ENCODE assay signal across 8 mouse cellular contexts in the genomic region with DNA sequence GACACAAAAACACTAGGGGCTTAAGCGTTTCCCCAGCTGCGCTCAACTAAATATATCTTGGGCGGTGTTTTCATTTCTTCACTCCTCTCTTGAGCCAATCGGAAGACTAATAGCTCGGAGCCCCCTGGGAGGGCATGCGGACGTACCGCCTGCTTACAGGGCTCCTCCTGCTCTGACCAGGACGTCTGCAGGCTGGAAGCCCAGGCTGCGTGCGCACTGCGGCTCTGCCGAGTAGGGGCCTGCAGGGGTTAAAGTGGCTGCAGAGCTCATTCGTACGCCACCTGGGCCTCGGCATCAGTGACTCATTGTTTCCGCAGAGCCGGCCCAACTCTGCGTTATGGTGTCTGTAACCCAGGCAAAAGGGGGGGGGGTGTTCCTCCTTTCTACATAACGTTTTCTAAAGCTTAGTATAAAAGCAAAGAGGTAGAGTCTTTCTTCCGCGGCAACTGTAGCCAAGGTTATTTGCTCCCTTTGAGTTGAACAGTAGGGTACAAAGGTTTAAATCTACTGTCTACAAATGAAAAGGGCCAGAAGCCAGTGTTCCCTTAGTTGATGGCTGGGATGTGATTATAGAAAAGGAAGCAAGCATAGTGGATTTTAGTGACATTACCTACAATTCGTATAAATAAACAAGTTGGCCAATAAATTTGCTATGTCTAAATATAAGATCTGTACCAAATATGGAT. TPM values are rescaled to one million over a fixed set of nuclear protein-coding genes. Genes with fewer than 3 reads are reported as not detected.
A peak's percentile ranks its signal among the peaks of the same experiment; 100 is the strongest.
DNase-seq lines count a peak whose midpoint lies in the region; ATAC-seq and TF ChIP-seq lines count a peak whose summit lies in the region.

No protein-coding gene starts in this region.

- H3K4me2 ChIP-seq in embryonic facial prominence, embryonic 15.5 days (replicated peaks): peak overlapping the region; percentile 59
- peak overlapping the region; percentile 56 for H3K4me2 ChIP-seq in kidney, embryonic 14.5 days (replicated peaks; ENCODE audit: low read depth, low read length)

- TF ChIP-seq POLR2A in liver, adult 2 months (IDR thresholded peaks at IDR 0.05; ENCODE audit: extremely low read depth, insufficient read depth, low read length): peak; percentile 70; the same call in 1 of the 2 replicates

- peak overlapping the region; percentile 36 for H3K4me3 ChIP-seq in embryonic facial prominence, embryonic 15.5 days (replicated peaks)
- peak overlapping the region; percentile 30 for H3K4me3 ChIP-seq in kidney, embryonic 14.5 days (ENCODE audit: low read length)
- peak overlapping the region; percentile 39 for H3K4me3 ChIP-seq in liver, adult 2 months (ENCODE audit: insufficient read depth, low read depth, low read length)

- no peak for TF ChIP-seq CTCF in liver, adult 2 months (IDR thresholded peaks at IDR 0.05; ENCODE audit: low read depth, low read length)

- WGBS in embryonic facial prominence, embryonic 15.5 days: 2% methylated on average over 23 of the region's 23 CpGs
- WGBS in kidney, embryonic 14.5 days: 3% methylated on average over 23 of the region's 23 CpGs
- WGBS in liver, adult 2 months: 2% methylated on average over 23 of the region's 23 CpGs

- H3K36me3 ChIP-seq in embryonic facial prominence, embryonic 15.5 days: no peaks in the 10 kb centered on the region
- no peaks in the 10 kb centered on the region for H3K36me3 ChIP-seq in kidney, embryonic 14.5 days (ENCODE audit: control insufficient read depth, insufficient read depth, low read length)
- H3K36me3 ChIP-seq in liver, adult 2 months (ENCODE audit: control insufficient read depth, insufficient read depth, low read length): no peaks in the 10 kb centered on the region

- H3K9me3 ChIP-seq in embryonic facial prominence, embryonic 15.5 days (replicated peaks): no peaks in the 10 kb centered on the region
- no peaks in the 10 kb centered on the region for H3K9me3 ChIP-seq in kidney, embryonic 14.5 days (ENCODE audit: control insufficient read depth, low read length)

- H3K79me2 ChIP-seq in liver, adult 2 months (ENCODE audit: control insufficient read depth, insufficient read depth, low read length): no peaks in the 10 kb centered on the region

- H3K9ac ChIP-seq in embryonic facial prominence, embryonic 15.5 days: 0 out of 2 replicates have a peak overlapping the region, but pooled peaks have one; percentile 6
- H3K9ac ChIP-seq in kidney, embryonic 14.5 days (ENCODE audit: low read depth, low read length): peak overlapping the region; percentile 47
- H3K9ac ChIP-seq in liver, adult 2 months (ENCODE audit: low read depth, low read length): peak overlapping the region; percentile 59

- H3K27me3 ChIP-seq in embryonic facial prominence, embryonic 15.5 days: no peaks in the 10 kb centered on the region
- no peaks in the 10 kb centered on the region for H3K27me3 ChIP-seq in kidney, embryonic 14.5 days (ENCODE audit: control insufficient read depth, insufficient read depth, low read length)
- H3K27me3 ChIP-seq in liver, adult 2 months (ENCODE audit: control insufficient read depth, insufficient read depth, low read length): no peaks in the 10 kb centered on the region

- DNase-seq in 416B (ENCODE audit: low read depth): peak; percentile 100
- DNase-seq in adrenal gland, postnatal 4 days (ENCODE audit: low spot score in 2 of 2): peak; percentile 69 to 89
- peak; percentile 97 to 99 for DNase-seq in heart, adult 9 months (ENCODE audit: low spot score in 2 of 2)
- DNase-seq in liver, adult 2 months (ENCODE audit: extremely low read depth, low read depth, low spot score): peak; percentile 82
- DNase-seq in spleen, postnatal 4 days (ENCODE audit: low spot score in 2 of 2): peak; percentile 89 to 93

- peaks cover 38% of the 10 kb centered on the region for H3K4me1 ChIP-seq in embryonic facial prominence, embryonic 15.5 days
- H3K4me1 ChIP-seq in kidney, embryonic 14.5 days (ENCODE audit: control insufficient read depth, insufficient read depth, low read length): peaks cover 22% of the 10 kb centered on the region
- H3K4me1 ChIP-seq in liver, adult 2 months (ENCODE audit: control insufficient read depth, insufficient read depth, low read length): peaks cover 16% of the 10 kb centered on the region

- peak overlapping the region; percentile 95 for H3K27ac ChIP-seq in embryonic facial prominence, embryonic 15.5 days (replicated peaks)
- H3K27ac ChIP-seq in kidney, embryonic 14.5 days (ENCODE audit: low read depth, low read length): peak overlapping the region; percentile 84
- peak overlapping the region; percentile 85 for H3K27ac ChIP-seq in liver, adult 2 months (replicated peaks; ENCODE audit: insufficient read depth, low read depth, low read length)

- peak; percentile 99 for ATAC-seq in embryonic facial prominence, embryonic 15.5 days (ENCODE audit: insufficient number of reproducible peaks, low FRiP score, low TSS enrichment, low read depth)
- peak; percentile 99 for ATAC-seq in kidney, embryonic 14.5 days (ENCODE audit: low FRiP score, low TSS enrichment)
- peak; percentile 97 for ATAC-seq in monocyte, adult 5-6 weeks (replicated peaks; ENCODE audit: insufficient number of reproducible peaks, low FRiP score, low TSS enrichment, poor library complexity, severe bottlenecking)

RNA-seq across cellular contexts. Expression of a gene that starts 53.7 kb away (rescaled TPM):
- total RNA-seq in adrenal gland, postnatal 4 days (2021): 10 to 100 TPM; 63.5 to 69.1 TPM
- polyA plus RNA-seq in embryonic facial prominence, embryonic 15.5 days (2015; fragmentation: Nextera tagmentation; extraction: Ambion mirVana): 46.7 and 53.0 TPM in 2 replicates
- 43.7 and 70.9 TPM in 2 replicates for polyA plus RNA-seq in kidney, embryonic 14.5 days (2014; fragmentation: Nextera tagmentation; extraction: Ambion mirVana)
- total RNA-seq in liver, adult 2 months (2014; rRNA removed): 40.0 and 42.0 TPM in 2 replicates
- polyA plus RNA-seq in liver, adult 2 months (2012; rRNA removed): 16.9 and 20.1 TPM in 2 replicates
- 241 to 361 TPM (median 252 TPM) in 3 replicates for total RNA-seq in monocyte, adult 5-6 weeks (2017)

Comparison
In these comparisons a context has a peak if more than half of its experiments do, and no peak if none do; other contexts are left out.
1. Peak in every context shown above with its lines: DNase-seq, ATAC-seq, H3K4me3 ChIP-seq and H3K27ac ChIP-seq.
2. H3K9ac ChIP-seq: peak in every context shown above with its lines; median percentile 59 in liver, adult 2 months; 47 in kidney, embryonic 14.5 days; 6 in embryonic facial prominence, embryonic 15.5 days.